Comparison of ENCODE assay signal across 7 mouse cellular contexts in the genomic region with DNA sequence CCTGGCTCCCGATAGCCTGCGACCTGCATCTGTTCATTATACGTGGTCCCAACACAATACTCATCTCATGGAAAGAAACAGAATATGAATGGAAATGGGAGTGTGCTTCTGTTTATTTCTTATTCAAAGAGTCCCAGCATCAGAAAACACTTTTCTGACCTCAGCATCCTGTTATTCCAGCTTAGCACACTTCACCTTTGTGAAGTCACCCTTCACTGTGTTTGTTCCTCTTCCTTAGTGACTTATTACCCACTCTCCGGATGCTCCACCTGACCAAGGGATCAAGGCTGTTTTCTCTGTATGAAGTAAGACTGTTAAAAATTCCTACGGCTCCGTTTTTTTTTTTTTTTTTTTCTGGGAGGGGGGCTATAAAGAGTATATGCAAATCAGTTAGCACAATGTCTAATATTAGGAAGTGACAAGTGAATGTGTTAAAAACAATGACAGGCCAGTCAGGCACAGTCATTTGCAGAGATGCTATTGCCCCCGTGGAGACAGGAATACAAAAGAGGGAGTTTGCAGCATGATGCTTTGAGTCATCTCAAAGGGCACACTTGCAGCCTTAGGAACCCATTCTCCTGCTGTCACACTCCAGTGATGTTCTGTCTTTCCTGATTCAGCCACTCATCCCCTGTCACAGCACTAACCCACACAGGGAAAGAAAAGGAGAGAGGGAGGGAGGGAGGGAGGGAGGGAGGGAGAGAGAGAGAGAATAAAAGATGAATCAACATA. TPM values are rescaled to one million over a fixed set of nuclear protein-coding genes. Genes with fewer than 3 reads are reported as not detected.
A peak's percentile ranks its signal among the peaks of the same experiment; 100 is the strongest.
DNase-seq lines count a peak whose midpoint lies in the region; ATAC-seq and TF ChIP-seq lines count a peak whose summit lies in the region.

No protein-coding gene starts in this region.

- H3K27ac ChIP-seq in left cerebral cortex, adult 2 months = peak overlapping the region; percentile 9; the same call in 1 of the 2 replicates
- peak overlapping the region; percentile 26 for H3K27ac ChIP-seq in forebrain, embryonic 11.5 days (ENCODE audit: low read depth, low read length)
- H3K27ac ChIP-seq in stomach, embryonic 14.5 days (ENCODE audit: low read length) = 0 out of 2 replicates have a peak overlapping the region, but pooled peaks have one; percentile 6

- H3K4me2 ChIP-seq in forebrain, embryonic 11.5 days (ENCODE audit: low read depth, low read length, severe bottlenecking) = no peak overlapping the region
- H3K4me2 ChIP-seq in stomach, embryonic 14.5 days (replicated peaks; ENCODE audit: low read depth, low read length) = no peak overlapping the region

- 51% methylated on average over 7 of the region's 7 CpGs for WGBS in forebrain, embryonic 11.5 days
- 56% methylated on average over 7 of the region's 7 CpGs for whole genome bisulfite sequencing in stomach, embryonic 14.5 days

- H3K27me3 ChIP-seq in forebrain, embryonic 11.5 days (ENCODE audit: control insufficient read depth, insufficient read depth, low read length) = no peaks in the 10 kb centered on the region
- no peaks in the 10 kb centered on the region for H3K27me3 ChIP-seq in stomach, embryonic 14.5 days (ENCODE audit: control insufficient read depth, insufficient read depth, low read length)

- no peak for TF ChIP-seq CTCF in left cerebral cortex, adult 2 months (IDR thresholded peaks at IDR 0.05)

- H3K4me3 ChIP-seq in left cerebral cortex, adult 2 months = no peak overlapping the region
- H3K4me3 ChIP-seq in forebrain, embryonic 11.5 days (ENCODE audit: low read depth, low read length) = no peak overlapping the region
- no peak overlapping the region for H3K4me3 ChIP-seq in stomach, embryonic 14.5 days (ENCODE audit: low read depth, low read length)

- H3K4me1 ChIP-seq in forebrain, embryonic 11.5 days (replicated peaks; ENCODE audit: control insufficient read depth, insufficient read depth, low read length) = peaks cover 4% of the 10 kb centered on the region; the same call in 1 of the 2 replicates
- peaks cover 9% of the 10 kb centered on the region; the same call in 1 of the 2 replicates for H3K4me1 ChIP-seq in stomach, embryonic 14.5 days (ENCODE audit: control insufficient read depth, insufficient read depth, low read length)

- DNase-seq in left cerebral cortex, adult 2 months (ENCODE audit: extremely low spot score in 1 of 2, low spot score in 2 of 2) = no peak
- no peak for DNase-seq in left cerebral cortex, adult 18-20 months (ENCODE audit: low spot score in 2 of 2)
- DNase-seq in forebrain, embryonic 11.5 days (ENCODE audit: low spot score) = no peak
- DNase-seq in induced T-regulatory cell, adult 2 months (ENCODE audit: low read depth) = peak; percentile 44
- no peak for DNase-seq in spleen, adult 12 weeks (ENCODE audit: low spot score)
- no peak for DNase-seq in ovary, postnatal 14 days (ENCODE audit: low spot score)

- intact Hi-C loops in left cerebral cortex, adult 2 months (cut with DNase I) = no loop called here

- H3K36me3 ChIP-seq in forebrain, embryonic 11.5 days (ENCODE audit: control insufficient read depth, insufficient read depth, low read length) = no peaks in the 10 kb centered on the region
- no peaks in the 10 kb centered on the region for H3K36me3 ChIP-seq in stomach, embryonic 14.5 days (ENCODE audit: control insufficient read depth, insufficient read depth, low read length)

- ATAC-seq in forebrain, embryonic 11.5 days (replicated peaks; ENCODE audit: low FRiP score) = peak; percentile 53; the same call in 1 of the 2 replicates
- no peak for ATAC-seq in stomach, embryonic 14.5 days (ENCODE audit: insufficient number of reproducible peaks, insufficient read depth, low FRiP score, low read depth)

- no peaks in the 10 kb centered on the region for H3K9me3 ChIP-seq in forebrain, embryonic 11.5 days (ENCODE audit: control insufficient read depth, low read length)
- H3K9me3 ChIP-seq in stomach, embryonic 14.5 days (ENCODE audit: control insufficient read depth, low read depth, low read length) = no peaks in the 10 kb centered on the region

- H3K9ac ChIP-seq in forebrain, embryonic 11.5 days (ENCODE audit: low read length) = no peak overlapping the region
- no peak overlapping the region for H3K9ac ChIP-seq in stomach, embryonic 14.5 days (replicated peaks; ENCODE audit: low read depth, low read length)

RNA-seq across cellular contexts. Expression of a gene that starts 32.3 kb away (rescaled TPM):
- 10 to 100 TPM; 17.3 to 19.3 TPM for total RNA-seq in left cerebral cortex, adult 2 months (2021)
- 10 to 100 TPM; 22.8 to 22.9 TPM for total RNA-seq in left cerebral cortex, adult 18-20 months (2021)
- 47.5 and 54.1 TPM in 2 replicates for polyA plus RNA-seq in forebrain, embryonic 11.5 days (2014; fragmentation: Nextera tagmentation; extraction: Ambion mirVana)
- polyA plus RNA-seq in stomach, embryonic 14.5 days (2014; fragmentation: Nextera tagmentation; extraction: Ambion mirVana) = 22.6 and 24.8 TPM in 2 replicates
